Mouse (Mus musculus): ENCODE data around the gene Asap2.
A peak's percentile ranks its signal among the peaks of the same experiment; 100 is the strongest.

The Asap2 gene

DNA sequence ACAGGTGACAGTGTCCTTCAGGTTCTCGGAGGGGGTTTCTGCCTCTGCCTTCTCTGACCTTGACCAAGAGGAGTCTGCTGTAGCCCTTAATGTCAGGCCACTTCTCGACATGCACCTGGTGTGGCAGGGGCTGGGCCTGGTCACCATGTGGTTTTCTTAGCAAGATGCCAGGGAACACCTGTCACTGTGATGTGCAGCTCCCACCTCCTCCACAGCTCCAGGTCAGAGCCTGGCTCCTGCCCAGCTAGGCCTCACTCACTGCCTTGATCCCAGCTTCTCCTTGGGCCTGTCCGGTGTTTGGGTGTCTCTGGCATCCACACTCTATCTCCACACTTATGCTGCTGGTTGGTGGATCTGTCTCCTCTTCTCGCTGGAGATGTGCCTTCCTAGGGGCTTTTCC lies 142.8 kb downstream of the Asap2 start:
- DNase-seq (ENCODE audit: low spot score in 2 of 2), result no peak

GRCm38 (mm10) chr12:21133972-21134859 lies 144.0 kb downstream of the Asap2 start:
- DNase-seq (ENCODE audit: low spot score in 2 of 2), result no peak

- no peak for DNase-seq (ENCODE audit: low spot score in 2 of 2)
Measured at GRCm38 (mm10) chr12:21135651-21136461, 145.6 kb downstream of the Asap2 start.

GRCm38 (mm10) chr12:21136462-21136751 lies 146.1 kb downstream of the Asap2 start:
- no peak for DNase-seq (ENCODE audit: low spot score in 2 of 2)

- DNase-seq (ENCODE audit: low spot score in 2 of 2), result no peak
Measured at GRCm38 (mm10) chr12:21139560-21139959, 149.3 kb downstream of the Asap2 start.

GRCm38 (mm10) chr12:21140153-21140552 lies 149.9 kb downstream of the Asap2 start:
- DNase-seq (ENCODE audit: low spot score in 2 of 2), result no peak

GRCm38 (mm10) chr12:21140741-21141308 lies 150.6 kb downstream of the Asap2 start:
- DNase-seq (ENCODE audit: low spot score in 2 of 2), result no peak

DNA sequence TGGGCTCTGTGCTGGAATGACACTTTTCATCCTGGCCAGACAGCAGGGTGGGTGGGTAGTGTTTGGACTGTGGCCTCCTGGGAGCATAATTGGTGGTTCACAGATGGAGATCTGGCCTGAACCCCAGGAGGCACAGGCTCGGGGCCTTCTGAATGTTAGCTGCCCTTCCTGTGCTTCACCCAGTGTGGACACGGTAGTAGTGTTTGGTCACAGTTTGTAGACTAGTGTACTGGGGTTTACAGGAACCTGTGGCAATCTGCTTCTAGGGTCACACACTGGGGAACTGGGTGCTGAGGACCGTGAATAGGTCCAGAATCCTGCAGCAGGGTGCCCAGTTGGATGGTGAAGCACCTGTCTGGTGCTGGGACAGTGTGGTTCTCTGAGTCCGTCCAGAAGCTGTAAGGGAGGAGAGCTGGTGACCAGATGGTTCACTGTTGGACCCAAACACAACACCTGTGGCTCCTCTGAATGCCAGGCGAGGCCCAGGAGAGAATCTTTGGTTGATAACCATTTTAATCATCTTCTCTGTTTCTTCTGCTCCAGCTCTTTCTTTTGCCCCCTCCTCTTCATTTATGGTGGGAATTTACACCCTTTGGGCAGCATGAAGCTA lies 151.5 kb downstream of the Asap2 start:
- no peak for DNase-seq (ENCODE audit: low spot score in 2 of 2)

DNA sequence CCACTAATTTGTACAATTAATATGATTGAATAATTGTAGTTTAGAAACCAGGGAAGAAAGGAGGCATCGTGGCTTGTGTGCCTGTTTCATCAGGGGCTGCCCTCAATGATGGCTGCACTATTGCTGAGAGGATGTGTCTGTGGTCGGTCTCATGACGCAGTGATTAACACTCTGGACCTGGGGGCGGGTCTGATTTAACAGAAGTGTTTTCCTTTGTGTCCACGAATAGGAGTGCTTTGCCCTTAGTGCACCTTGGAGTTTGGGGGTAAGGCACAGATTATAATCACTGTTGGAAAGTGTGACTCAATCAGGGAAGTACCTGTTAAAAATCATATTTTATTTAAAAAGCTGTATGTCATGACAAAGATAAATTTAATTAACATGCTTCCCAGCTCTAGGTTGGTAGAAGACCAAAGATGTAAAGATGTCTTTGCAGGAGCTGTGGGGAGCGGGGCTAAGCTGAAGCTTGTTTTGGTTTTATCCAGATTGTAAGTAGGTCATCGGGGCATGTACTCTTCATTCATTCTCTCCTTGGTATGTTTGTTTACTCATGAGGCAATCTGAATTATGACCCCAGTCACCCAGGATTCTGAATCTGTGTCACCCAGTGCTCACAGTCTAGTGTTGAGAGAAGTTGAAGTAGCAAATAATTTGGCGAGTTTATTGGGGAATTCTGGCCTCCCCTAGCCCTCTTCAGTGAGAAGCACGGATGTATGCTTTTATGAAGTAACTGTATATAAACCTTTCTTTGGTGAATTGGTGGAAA lies 152.4 kb downstream of the Asap2 start:
- DNase-seq (ENCODE audit: low spot score in 2 of 2), result no peak

DNA sequence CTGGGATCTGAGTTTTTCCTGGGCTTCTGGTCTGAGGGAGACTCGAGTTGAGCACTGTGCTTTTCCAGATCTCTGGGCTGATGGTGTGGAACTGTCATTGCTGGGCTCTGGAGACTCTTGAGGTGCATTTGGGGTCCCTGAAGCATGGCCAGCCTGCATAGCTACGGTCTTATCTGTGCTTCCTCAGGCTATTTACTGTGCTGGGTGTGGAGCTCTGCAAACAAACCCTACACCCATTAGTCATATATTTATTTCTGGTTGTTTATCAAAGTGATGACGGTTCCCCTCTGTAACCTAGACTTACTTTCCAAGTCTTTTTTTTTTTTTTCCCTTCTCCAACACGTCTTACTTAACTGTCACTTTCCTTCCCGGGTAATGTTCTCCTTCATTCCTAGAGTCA lies 154.3 kb downstream of the Asap2 start:
- peak in 1 of 2 experiments; percentile 19 for DNase-seq (ENCODE audit: low spot score in 2 of 2)

GRCm38 (mm10) chr12:21145050-21145449 lies 154.8 kb downstream of the Asap2 start:
- DNase-seq (ENCODE audit: low spot score in 2 of 2), result no peak

DNA sequence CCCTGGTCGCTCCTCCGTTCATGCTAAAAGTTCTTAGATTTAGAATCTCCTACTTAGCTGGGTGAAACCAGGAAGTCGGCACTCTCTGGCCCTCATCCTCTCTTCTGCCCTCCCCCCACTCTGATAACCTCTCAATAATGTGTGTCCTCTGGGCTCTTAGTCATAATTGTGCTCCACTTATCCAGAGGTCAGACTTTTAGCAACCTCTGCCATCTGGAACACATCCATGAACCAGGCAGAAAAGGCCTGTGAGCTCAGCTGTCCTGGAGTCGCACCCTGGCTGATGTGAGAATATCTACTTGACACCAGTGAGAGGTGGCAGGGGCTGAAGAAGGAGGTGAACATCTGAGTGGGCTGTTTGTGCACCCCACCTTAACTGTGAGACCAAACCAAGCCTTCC lies 156.6 kb downstream of the Asap2 start:
- no peak for DNase-seq (ENCODE audit: low spot score in 2 of 2)

DNA sequence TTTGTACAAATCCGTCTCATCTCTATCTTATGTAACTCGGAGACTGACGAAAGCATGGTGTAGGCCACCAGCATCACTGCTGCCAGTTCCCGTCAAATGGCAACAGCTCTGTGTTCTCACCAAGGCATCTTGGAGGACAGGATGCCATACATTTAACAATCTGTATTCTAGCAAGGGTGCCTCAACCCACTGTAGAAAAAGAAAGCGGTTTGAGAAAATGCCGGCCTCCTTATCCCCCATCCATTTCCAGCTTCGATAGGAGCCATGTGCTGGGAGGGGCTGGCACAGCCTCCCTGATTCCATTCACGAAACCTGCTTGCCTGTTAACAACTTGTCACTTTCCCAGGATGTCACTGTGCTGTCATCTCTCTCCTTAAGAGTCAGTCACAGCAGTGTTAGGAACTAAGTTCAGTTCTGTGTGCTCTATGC lies 163.0 kb downstream of the Asap2 start:
- DNase-seq (ENCODE audit: low spot score in 2 of 2), result no peak

GRCm38 (mm10) chr12:21155062-21155461 lies 164.8 kb downstream of the Asap2 start:
- DNase-seq (ENCODE audit: low spot score in 2 of 2), result no peak

DNA sequence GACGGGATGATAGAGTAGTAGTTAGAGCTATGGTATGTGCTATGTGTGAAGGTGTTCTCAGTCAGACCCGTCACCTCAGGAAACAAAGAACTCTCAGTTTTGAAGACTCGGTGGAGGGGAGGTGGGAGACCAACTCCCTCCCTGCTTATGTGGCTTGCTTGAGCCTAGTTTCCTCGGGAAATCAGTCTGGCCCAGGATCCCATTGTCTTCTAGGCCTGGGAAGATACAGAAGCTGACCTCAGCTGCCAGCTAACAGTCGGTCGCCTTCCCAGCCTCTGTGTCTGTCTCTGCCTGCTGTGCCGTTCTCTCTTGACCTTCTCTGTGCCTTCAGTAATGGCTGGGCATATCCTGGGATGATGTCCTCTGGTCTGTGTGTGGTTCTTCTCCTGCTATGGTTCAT lies 169.0 kb downstream of the Asap2 start:
- no peak for DNase-seq (ENCODE audit: low spot score in 2 of 2)

- DNase-seq (ENCODE audit: low spot score in 2 of 2), result no peak
Measured at GRCm38 (mm10) chr12:21160327-21160828, 170.1 kb downstream of the Asap2 start.

GRCm38 (mm10) chr12:21161841-21162240 lies 171.6 kb downstream of the Asap2 start:
- peak; percentile 6 to 40 for DNase-seq (ENCODE audit: low spot score in 2 of 2)

DNA sequence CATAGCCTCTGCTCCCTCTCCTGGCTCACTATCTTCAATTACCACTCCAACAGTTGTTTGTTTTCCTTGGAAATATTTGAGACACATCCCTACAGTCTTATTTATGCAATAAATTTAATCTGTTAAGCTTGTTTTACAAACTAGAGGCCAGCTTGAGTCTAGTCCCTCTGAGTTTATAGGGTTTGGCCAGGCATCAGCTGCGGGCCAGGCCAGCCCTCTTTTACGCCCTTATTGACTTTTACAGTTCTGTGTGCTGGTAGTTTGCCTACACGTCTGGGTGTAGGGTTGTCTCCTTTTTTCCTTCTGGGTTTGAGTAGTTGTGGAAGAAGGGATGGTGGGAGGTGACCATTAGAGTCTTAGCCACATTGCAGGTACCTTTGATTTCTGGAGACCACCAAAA lies 173.4 kb downstream of the Asap2 start:
- no peak for DNase-seq (ENCODE audit: low spot score in 2 of 2)

DNA sequence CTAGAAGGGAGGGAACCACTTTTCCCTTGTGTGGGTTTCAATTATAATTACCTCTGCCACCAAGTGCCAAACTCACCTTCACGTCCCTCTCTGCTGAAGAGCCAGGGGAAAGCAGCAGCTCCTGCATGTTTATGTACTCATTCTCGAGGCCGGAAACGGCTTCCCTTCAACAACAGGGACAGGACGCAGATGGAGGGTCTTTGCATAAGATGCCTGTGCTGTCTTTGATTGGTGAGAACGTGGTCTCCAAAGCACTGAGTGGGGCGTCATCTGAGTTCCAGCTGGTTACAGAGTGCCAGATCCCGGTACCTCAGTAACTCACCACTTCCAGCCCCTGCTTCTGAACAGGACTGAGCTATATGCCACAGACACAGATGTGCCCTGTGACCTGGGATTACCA lies 174.0 kb downstream of the Asap2 start:
- DNase-seq (ENCODE audit: low spot score in 2 of 2), result no peak

DNA sequence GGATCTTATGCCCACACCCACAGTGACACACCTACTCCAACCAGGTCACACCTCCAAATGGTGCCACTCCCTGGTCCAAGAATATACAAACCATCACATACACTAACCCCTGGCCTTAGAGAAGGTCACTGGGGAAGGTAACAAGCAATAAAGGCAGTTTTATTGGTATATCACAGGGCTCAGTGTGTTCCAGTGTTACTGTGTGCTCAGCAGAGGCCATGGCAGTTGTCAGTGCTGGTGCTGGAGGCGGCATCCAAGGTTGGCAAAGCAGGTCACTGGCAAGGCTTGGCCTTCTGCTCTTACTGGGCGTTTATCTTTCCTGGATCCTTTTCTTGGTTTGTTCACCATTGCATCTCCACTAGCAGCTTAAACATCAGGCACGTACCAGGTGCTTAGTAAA lies 174.9 kb downstream of the Asap2 start:
- no peak for DNase-seq (ENCODE audit: low spot score in 2 of 2)

GRCm38 (mm10) chr12:21165891-21166342 lies 175.7 kb downstream of the Asap2 start:
- DNase-seq (ENCODE audit: low spot score in 2 of 2), result no peak
